10 mouse cellular contexts compared by ENCODE assay signal in genomic region chr4:32923436-32923835, GRCm38 (mm10). TPM values are rescaled to one million over a fixed set of nuclear protein-coding genes. Genes with fewer than 3 reads are reported as not detected.
DNase-seq lines count a peak whose midpoint lies in the region.
"Had no signal": no experiment of that assay in that cellular context is flagged by ENCODE, and none has a peak within 500 bp of the region (broad histone marks: within the 10 kb centered on the region; RNA-seq: fewer than 3 reads in every experiment).

No protein-coding gene starts in this region.

- 5% methylated on average over 10 of the region's 10 CpGs for WGBS in heart, embryonic 10.5 days
- 1% methylated on average over 10 of the region's 10 CpGs for WGBS in forebrain, embryonic 10.5 days

- no peaks in the 10 kb centered on the region for H3K36me3 ChIP-seq in heart, embryonic 10.5 days
- peaks cover 3% of the 10 kb centered on the region; the same call in 1 of the 2 replicates for H3K36me3 ChIP-seq in forebrain, embryonic 10.5 days (replicated peaks)
- H3K36me3 ChIP-seq: liver, embryonic 15.5 days had no signal

- H3K9me3 ChIP-seq in heart, embryonic 10.5 days = no peaks in the 10 kb centered on the region
- H3K9me3 ChIP-seq in forebrain, embryonic 10.5 days = no peaks in the 10 kb centered on the region
- H3K9me3 ChIP-seq: liver, embryonic 15.5 days had no signal

- no peaks in the 10 kb centered on the region for H3K27me3 ChIP-seq in heart, embryonic 10.5 days (ENCODE audit: insufficient read depth, poor library complexity, severe bottlenecking)
- no peaks in the 10 kb centered on the region for H3K27me3 ChIP-seq in forebrain, embryonic 10.5 days (ENCODE audit: poor library complexity, severe bottlenecking)

- DNase-seq in heart, embryonic 10.5 days (ENCODE audit: low spot score) = peak; percentile 81
- DNase-seq in heart, adult 11 months = no peak
- peak; percentile 93 for DNase-seq in R1 (ENCODE audit: low read depth, low spot score)
- peak; percentile 80 for DNase-seq in forebrain, embryonic 10.5 days (ENCODE audit: extremely low spot score, low spot score)
- DNase-seq in mesoderm, embryonic 11.5 days (ENCODE audit: low read depth, low spot score) = peak; percentile 83
- DNase-seq in urinary bladder, postnatal 36 days (ENCODE audit: low spot score in 2 of 2) = no peak
- no peak for DNase-seq in gastrocnemius, adult 18-20 months (ENCODE audit: low spot score)
- DNase-seq in gastrocnemius, adult 8-10 months (ENCODE audit: low spot score in 2 of 2) = no peak

- H3K27ac ChIP-seq in heart, embryonic 10.5 days = peak overlapping the region; percentile 79
- H3K27ac ChIP-seq in forebrain, embryonic 10.5 days = peak overlapping the region; percentile 87
- H3K27ac ChIP-seq: liver, embryonic 15.5 days had no signal

- H3K4me1 ChIP-seq in heart, embryonic 10.5 days = peaks cover 20% of the 10 kb centered on the region
- H3K4me1 ChIP-seq in forebrain, embryonic 10.5 days = peaks cover 55% of the 10 kb centered on the region
- H3K4me1 ChIP-seq: liver, embryonic 15.5 days had no signal

- H3K4me3 ChIP-seq in heart, embryonic 10.5 days = peak overlapping the region; percentile 47
- peak overlapping the region; percentile 36 for H3K4me3 ChIP-seq in forebrain, embryonic 10.5 days
- H3K4me3 ChIP-seq: erythroblast, embryonic 14.5 days; liver, embryonic 15.5 days had no signal

RNA-seq across cellular contexts. Expression of gene Ankrd6, which starts 27.2 kb away (rescaled TPM):
- polyA plus RNA-seq in heart, embryonic 10.5 days (2016; fragmentation: Nextera tagmentation; extraction: Ambion mirVana) = 8.3 and 8.4 TPM in 2 replicates
- 11.9 and 12.4 TPM in 2 replicates for polyA plus RNA-seq in forebrain, embryonic 10.5 days (2016; fragmentation: Nextera tagmentation; extraction: Ambion mirVana)
- 1 to 10 TPM; 3.0 to 6.9 TPM for total RNA-seq in gastrocnemius, adult 18-20 months (2021)
- total RNA-seq in gastrocnemius, adult 8-10 months (2022) = 1 to 10 TPM; 3.8 to 5.9 (median 4.8) TPM

RNA-seq across cellular contexts. Expression of gene Rragd, which starts 59.4 kb away (rescaled TPM):
- polyA plus RNA-seq in heart, embryonic 10.5 days (2016; fragmentation: Nextera tagmentation; extraction: Ambion mirVana) = 39.2 and 56.0 TPM in 2 replicates
- 25.6 and 26.9 TPM in 2 replicates for polyA plus RNA-seq in forebrain, embryonic 10.5 days (2016; fragmentation: Nextera tagmentation; extraction: Ambion mirVana)
- total RNA-seq in gastrocnemius, adult 18-20 months (2021) = 100 to 1,000 TPM; 174 to 189 TPM
- 100 to 1,000 TPM; 200 to 232 (median 207) TPM for total RNA-seq in gastrocnemius, adult 8-10 months (2022)

Comparison
In these comparisons a context has a peak if more than half of its experiments do, and no peak if none do; other contexts are left out.
1. DNase-seq: peak in heart, embryonic 10.5 days (single experiment), R1 (single experiment), forebrain, embryonic 10.5 days (single experiment) and mesoderm, embryonic 11.5 days (single experiment); none in heart, adult 11 months (single experiment), urinary bladder, postnatal 36 days (0 of 2), gastrocnemius, adult 18-20 months (single experiment) and gastrocnemius, adult 8-10 months (0 of 2).